Mouse (Mus musculus) lung, embryonic 16.5 days (tissue): Measurements from ENCODE around the gene Ifitm6. TPM values are rescaled to one million over a fixed set of nuclear protein-coding genes. Genes with fewer than 3 reads are reported as not detected.
"Not testable (repeated sequence)": the region's sequence is repeated elsewhere in the genome, so short reads cannot be mapped to it uniquely, and the experiment has no call there.

Experiments used
- ATAC-seq: fragments of 200-750 bp; cut with Nextera tagmentation; 2 replicates; pipeline ENCODE4 v1.8.0; 2017; ENCODE audit warnings: low read depth, mild to moderate bottlenecking, moderate library complexity
- H3K27ac ChIP-seq: fragments of 300-500 bp; sonication (generic); 2 replicates; pipeline ENCODE4 v1.5.1; 2014; ENCODE audit warnings: mild to moderate bottlenecking, control low read depth, low read length
- H3K27me3 ChIP-seq: fragments of 300-500 bp; sonication (generic); 2 replicates; pipeline ENCODE4 v1.6.1; 2014; ENCODE audit warnings: low read depth, low read length, mixed read lengths; ENCODE audit not compliant: control insufficient read depth, insufficient read depth
- H3K36me3 ChIP-seq: fragments of 300-500 bp; sonication (generic); 2 replicates; pipeline ENCODE4 v1.6.1; 2014; ENCODE audit warnings: low read length; ENCODE audit not compliant: control insufficient read depth, insufficient read depth
- H3K4me1 ChIP-seq: fragments of 300-500 bp; sonication (generic); replicated peaks from 2 replicates; pipeline ENCODE4 v1.6.1; 2014; ENCODE audit warnings: low read length, mixed read lengths; ENCODE audit not compliant: control insufficient read depth, insufficient read depth
- H3K4me2 ChIP-seq: fragments of 300-500 bp; sonication (generic); 2 replicates; pipeline ENCODE4 v1.6.1; 2014; ENCODE audit warnings: low read depth, low read length, control low read depth
- H3K4me3 ChIP-seq: fragments of 300-500 bp; sonication (generic); 2 replicates; pipeline ENCODE4 v1.5.1; 2014; ENCODE audit warnings: mild to moderate bottlenecking, low read length, control low read depth
- H3K9ac ChIP-seq: fragments of 300-500 bp; sonication (generic); 2 replicates; pipeline ENCODE4 v1.6.1; 2014; ENCODE audit warnings: low read length, control low read depth
- H3K9me3 ChIP-seq: fragments of 300-500 bp; sonication (generic); 2 replicates; pipeline ENCODE4 v1.6.1; 2016; ENCODE audit warnings: low read length; ENCODE audit not compliant: control insufficient read depth
- WGBS: fragments of 180-500 bp; shearing (Covaris S2); extraction: QIAGEN DNeasy Blood & Tissue Kit; methylation state at CpG from one replicate; pipeline ENCODE4 v1.1.7; 2014; 5-methylcytosine and 5-hydroxymethylcytosine counted together
- polyA plus RNA-seq: library from polyadenylated mRNA; unstranded; fragments of >200 nt; fragmentation: Nextera tagmentation; extraction: Ambion mirVana; gene quantifications from 2 replicates; pipeline ENCODE4 v1.2.1, GENCODE M21; 2015

Ifitm6 gene
- polyA plus RNA-seq: 1.5 and 1.8 TPM in 2 replicates

- ATAC-seq, H3K27ac ChIP-seq: not testable (repeated sequence)
- WGBS: 82% methylated on average over 1 of the region's 1 CpGs
Measured at GRCm38 (mm10) chr7:141017824-141018223, at the start of gene Ifitm6. Gene Ifitm6 (minus strand): TSS chr7:141017924.

GRCm38 (mm10) chr7:141064576-141064975, 46.9 kb upstream of the Ifitm6 start:
- H3K9me3 ChIP-seq: no peaks in the 10 kb centered on the region
- no peaks in the 10 kb centered on the region for H3K36me3 ChIP-seq
- H3K4me2 ChIP-seq: no peak overlapping the region
- H3K4me1 ChIP-seq: peaks cover 8% of the 10 kb centered on the region
- no peak overlapping the region for H3K9ac ChIP-seq
- H3K27ac ChIP-seq: no peak overlapping the region
- ATAC-seq: no peak
- 79% methylated on average over 7 of the region's 7 CpGs for WGBS
- peaks cover 2% of the 10 kb centered on the region for H3K27me3 ChIP-seq
- H3K4me3 ChIP-seq: no peak overlapping the region

More at GRCm38 (mm10) chr7:141017824-141018223, at the start of gene Ifitm6:
- not testable (repeated sequence) for H3K4me2 ChIP-seq, H3K36me3 ChIP-seq, H3K4me1 ChIP-seq, H3K9ac ChIP-seq, H3K4me3 ChIP-seq, H3K27me3 ChIP-seq, H3K9me3 ChIP-seq

GRCm38 (mm10) chr7:141064175-141064574, 46.5 kb upstream of the Ifitm6 start:
- Histone ChIP-seq H3K4me3 (no peak overlapping the region), H3K4me2 (no peak overlapping the region), H3K4me1 (peaks cover 8% of the 10 kb centered on the region), H3K27ac (no peak overlapping the region), H3K9ac (no peak overlapping the region), H3K27me3 (no peaks in the 10 kb centered on the region; the same call in none of the 2 replicates), H3K9me3 (no peaks in the 10 kb centered on the region), H3K36me3 (no peaks in the 10 kb centered on the region)
- no peak for ATAC-seq
- 67% methylated on average over 7 of the region's 7 CpGs for WGBS

- H3K27me3 ChIP-seq: no peaks in the 10 kb centered on the region; the same call in none of the 2 replicates
- H3K36me3 ChIP-seq: no peaks in the 10 kb centered on the region
- peaks cover 8% of the 10 kb centered on the region for H3K4me1 ChIP-seq
- no peak for ATAC-seq
- WGBS: 88% methylated on average over 3 of the region's 3 CpGs
- H3K9ac ChIP-seq: no peak overlapping the region
- H3K9me3 ChIP-seq: no peaks in the 10 kb centered on the region
- H3K4me2 ChIP-seq: no peak overlapping the region
- no peak overlapping the region for H3K4me3 ChIP-seq
- H3K27ac ChIP-seq: no peak overlapping the region
Measured at GRCm38 (mm10) chr7:141063353-141063752, 45.6 kb upstream of the Ifitm6 start.

- no peaks in the 10 kb centered on the region; the same call in 1 of the 2 replicates for H3K27me3 ChIP-seq
- WGBS: 76% methylated on average over 7 of the region's 7 CpGs
- no peak overlapping the region for H3K4me2 ChIP-seq
- H3K4me1 ChIP-seq: peaks cover 8% of the 10 kb centered on the region
- no peak overlapping the region for H3K27ac ChIP-seq
- H3K9me3 ChIP-seq: no peaks in the 10 kb centered on the region
- ATAC-seq: no peak
- H3K4me3 ChIP-seq: no peak overlapping the region
- no peaks in the 10 kb centered on the region for H3K36me3 ChIP-seq
- no peak overlapping the region for H3K9ac ChIP-seq
Measured at GRCm38 (mm10) chr7:141062525-141062924, 44.8 kb upstream of the Ifitm6 start.

- Histone ChIP-seq H3K4me3 (peak overlapping the region; percentile 65), H3K27ac (no peak overlapping the region), H3K36me3 (no peaks in the 10 kb centered on the region), H3K9ac (peak overlapping the region; percentile 68), H3K27me3 (no peaks in the 10 kb centered on the region; the same call in 1 of the 2 replicates), H3K4me1 (peaks cover 8% of the 10 kb centered on the region), H3K4me2 (peak overlapping the region; percentile 93), H3K9me3 (no peaks in the 10 kb centered on the region)
- ATAC-seq: peak; percentile 40; the same call in 1 of the 2 replicates
- WGBS: under 1% methylated on average over 32 of the region's 37 CpGs
Measured at GRCm38 (mm10) chr7:141061269-141061692, 43.6 kb upstream of the Ifitm6 start.

- no peak within 1 kb of the TSS for H3K27ac ChIP-seq
- H3K9ac ChIP-seq: peak within 1 kb of the TSS; percentile 68
- H3K4me2 ChIP-seq: peak within 1 kb of the TSS; percentile 93
- no peaks in the 10 kb centered on the region for H3K9me3 ChIP-seq
- ATAC-seq: peak; percentile 91
- no peaks in the 10 kb centered on the region for H3K36me3 ChIP-seq
- no peaks in the 10 kb centered on the region; the same call in 1 of the 2 replicates for H3K27me3 ChIP-seq
- peak within 1 kb of the TSS; percentile 65 for H3K4me3 ChIP-seq
- H3K4me1 ChIP-seq: peaks cover 8% of the 10 kb centered on the region
- WGBS: under 1% methylated on average over 69 of the region's 72 CpGs
Measured at GRCm38 (mm10) chr7:141060426-141061242, 42.9 kb upstream of the Ifitm6 start, which contains the start of gene B4galnt4. Gene B4galnt4 (plus strand): TSS chr7:141061104.

GRCm38 (mm10) chr7:141059929-141060328, 42.2 kb upstream of the Ifitm6 start:
- no peak overlapping the region for H3K4me3 ChIP-seq
- no peaks in the 10 kb centered on the region; the same call in 1 of the 2 replicates for H3K27me3 ChIP-seq

GRCm38 (mm10) chr7:141058601-141059341, 41.0 kb upstream of the Ifitm6 start:
- Histone ChIP-seq H3K9ac (no peak overlapping the region), H3K36me3 (no peaks in the 10 kb centered on the region), H3K27ac (no peak overlapping the region), H3K4me3 (no peak overlapping the region), H3K9me3 (no peaks in the 10 kb centered on the region), H3K4me2 (no peak overlapping the region), H3K4me1 (peaks cover 8% of the 10 kb centered on the region), H3K27me3 (no peaks in the 10 kb centered on the region; the same call in 1 of the 2 replicates)
- 85% methylated on average over 14 of the region's 14 CpGs for WGBS
- ATAC-seq: no peak

More at GRCm38 (mm10) chr7:141059929-141060328, 42.2 kb upstream of the Ifitm6 start:
- ATAC-seq: no peak
- no peaks in the 10 kb centered on the region for H3K9me3 ChIP-seq
- H3K9ac ChIP-seq: no peak overlapping the region
- H3K4me2 ChIP-seq: no peak overlapping the region; the same call in 1 of the 2 replicates
- WGBS: 57% methylated on average over 2 of the region's 2 CpGs
- H3K36me3 ChIP-seq: no peaks in the 10 kb centered on the region
- H3K4me1 ChIP-seq: peaks cover 8% of the 10 kb centered on the region
- no peak overlapping the region for H3K27ac ChIP-seq
